Mouse (Mus musculus) ES-E14 (cell line): Measurements from ENCODE around the gene Arntl.

ENCODE experiments used
- HCFC1 ChIP-seq: IDR thresholded peaks from 2 replicates; pipeline ENCODE4 v1.6.1; 2012; ENCODE audit warnings: low read length, inconsistent platforms, borderline replicate concordance; ENCODE audit not compliant: insufficient read depth
- MAFK ChIP-seq: IDR thresholded peaks from 2 replicates; pipeline ENCODE4 v1.6.1; 2014; ENCODE audit warnings: mild to moderate bottlenecking, low read depth, low read length, inconsistent platforms; ENCODE audit not compliant: insufficient read depth
- ZC3H11A ChIP-seq: IDR thresholded peaks from 2 replicates; pipeline ENCODE4 v1.6.1; 2012; ENCODE audit warnings: low read depth, mild to moderate bottlenecking, inconsistent platforms, low read length, borderline replicate concordance
- ZNF384 ChIP-seq: IDR thresholded peaks from 2 replicates; pipeline ENCODE4 v1.6.1; 2012; ENCODE audit warnings: low read depth, low read length, inconsistent platforms

DNA sequence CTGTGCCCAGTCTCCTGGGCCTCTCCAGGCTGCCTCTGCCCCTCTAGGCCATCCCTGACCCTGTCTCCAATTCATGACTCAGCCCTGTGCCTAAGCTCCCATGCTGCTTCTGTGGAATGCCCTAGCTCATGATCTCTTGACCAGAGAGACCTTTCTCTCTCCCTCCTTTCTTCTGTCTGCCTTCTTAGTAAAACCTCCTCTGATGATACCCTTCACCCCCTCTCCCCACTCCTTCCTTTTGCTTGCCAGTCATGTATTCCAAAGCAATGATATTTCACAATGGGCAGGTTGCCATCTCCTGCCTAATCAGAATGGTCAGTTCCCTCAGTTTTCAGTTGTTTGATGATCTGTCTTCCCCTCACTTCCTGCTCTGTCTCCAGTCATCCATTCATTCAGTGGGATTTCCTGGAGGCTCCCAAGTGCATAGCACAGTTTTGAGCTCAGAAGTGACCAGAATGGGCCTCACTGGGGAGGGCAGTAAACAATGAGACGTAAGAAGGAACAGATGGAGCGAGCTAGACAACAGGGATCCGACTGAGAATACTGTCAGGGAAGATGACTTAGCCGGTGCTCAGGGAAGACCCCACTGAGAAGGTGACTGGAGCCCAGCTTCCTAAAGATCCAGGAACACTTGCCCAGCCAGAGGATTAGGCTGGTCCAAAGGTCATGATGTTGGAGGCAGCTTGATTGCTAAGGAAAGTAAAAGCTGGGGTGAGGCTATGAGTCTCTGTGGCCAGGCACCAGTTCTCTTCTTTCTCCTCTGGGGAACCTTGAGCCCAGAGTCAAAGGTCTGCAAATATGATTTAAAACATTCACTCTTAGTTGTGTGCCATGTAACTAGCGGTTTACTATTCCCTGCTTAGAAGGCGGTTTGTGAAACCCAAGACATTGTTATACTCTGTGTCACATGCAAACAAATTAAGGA lies 7.2 kb downstream of the Arntl start:
- no peak for TF ChIP-seq ZNF384
- no peak for TF ChIP-seq MAFK
- no peak for TF ChIP-seq HCFC1
- no peak for TF ChIP-seq ZC3H11A
